Mouse (Mus musculus): Measurements from ENCODE around the gene Lbp. TPM values are rescaled to one million over a fixed set of nuclear protein-coding genes. Genes with fewer than 3 reads are reported as not detected.

Lbp gene
- polyA plus RNA-seq, 1 experiment from 2014 or later, result 16.0 TPM

DNA sequence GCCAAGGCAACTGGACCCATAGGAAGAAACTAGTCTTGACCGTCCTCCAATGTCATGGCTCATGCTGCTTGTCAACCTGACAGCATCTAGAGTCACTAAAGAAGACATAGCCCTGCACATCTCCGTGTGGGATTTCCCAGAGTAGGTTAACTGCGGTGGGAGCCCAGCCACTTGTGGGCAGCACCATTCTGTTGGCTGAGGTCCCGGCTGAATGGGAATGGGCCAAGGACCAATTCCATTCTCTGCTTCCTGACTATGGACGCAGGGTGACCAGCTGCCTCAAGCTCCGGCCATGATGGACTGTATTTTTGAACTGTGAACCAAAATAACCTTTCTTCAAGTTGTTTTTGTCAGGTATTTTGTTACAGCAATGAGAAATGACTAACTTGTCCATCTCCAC is 15.3 kb downstream of the Lbp start:
- 88% methylated on average over 6 of the region's 6 CpGs for WGBS
- no peaks in the 10 kb centered on the region for H3K4me1 ChIP-seq (ENCODE audit: control insufficient read depth, insufficient read depth, low read length)
- no peak overlapping the region for H3K27ac ChIP-seq (ENCODE audit: low read length)
- no peak overlapping the region for H3K4me2 ChIP-seq (ENCODE audit: low read depth, low read length)
- no peak overlapping the region for H3K9ac ChIP-seq (ENCODE audit: low read length)
- H3K4me3 ChIP-seq (ENCODE audit: low read length), result no peak overlapping the region
- no peaks in the 10 kb centered on the region for H3K27me3 ChIP-seq (ENCODE audit: control insufficient read depth, insufficient read depth, low read length)
- no peaks in the 10 kb centered on the region for H3K36me3 ChIP-seq (ENCODE audit: control insufficient read depth, insufficient read depth)
- H3K9me3 ChIP-seq (replicated peaks; ENCODE audit: control insufficient read depth, low read length), result no peaks in the 10 kb centered on the region
- no peak for ATAC-seq (replicated peaks; ENCODE audit: extremely low read depth, insufficient read depth, low FRiP score)

DNA sequence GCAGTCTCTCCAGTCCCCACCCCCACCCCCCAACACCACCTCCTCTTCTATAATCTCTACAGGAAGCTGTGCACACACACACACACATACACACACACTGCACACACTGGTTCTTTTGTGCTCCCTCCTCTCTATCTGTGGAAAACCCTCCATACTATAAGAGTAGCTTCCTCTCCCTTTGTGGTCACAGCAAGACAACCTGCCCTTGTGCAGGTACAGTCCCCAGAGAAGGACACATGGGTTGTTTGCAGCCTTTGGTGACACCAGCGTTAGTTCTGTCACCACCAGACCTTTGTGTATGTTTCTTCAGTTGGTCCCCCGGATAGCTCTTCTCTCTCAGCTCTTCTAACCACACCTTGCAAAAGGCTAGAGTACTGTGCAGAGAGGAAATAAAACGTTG is 16.6 kb downstream of the Lbp start:
- H3K4me2 ChIP-seq (ENCODE audit: low read depth, low read length), result no peak overlapping the region
- WGBS, result 49% methylated on average over 3 of the region's 3 CpGs
- H3K27me3 ChIP-seq (ENCODE audit: control insufficient read depth, insufficient read depth, low read length), result no peaks in the 10 kb centered on the region
- H3K9me3 ChIP-seq (replicated peaks; ENCODE audit: control insufficient read depth, low read length), result no peaks in the 10 kb centered on the region
- ATAC-seq (replicated peaks; ENCODE audit: extremely low read depth, insufficient read depth, low FRiP score), result peak; percentile 42; the same call in 1 of the 2 replicates
- H3K4me3 ChIP-seq (ENCODE audit: low read length), result no peak overlapping the region
- H3K4me1 ChIP-seq (ENCODE audit: control insufficient read depth, insufficient read depth, low read length), result no peaks in the 10 kb centered on the region
- H3K36me3 ChIP-seq (ENCODE audit: control insufficient read depth, insufficient read depth), result no peaks in the 10 kb centered on the region
- no peak overlapping the region for H3K9ac ChIP-seq (ENCODE audit: low read length)
- no peak overlapping the region for H3K27ac ChIP-seq (ENCODE audit: low read length)

DNA sequence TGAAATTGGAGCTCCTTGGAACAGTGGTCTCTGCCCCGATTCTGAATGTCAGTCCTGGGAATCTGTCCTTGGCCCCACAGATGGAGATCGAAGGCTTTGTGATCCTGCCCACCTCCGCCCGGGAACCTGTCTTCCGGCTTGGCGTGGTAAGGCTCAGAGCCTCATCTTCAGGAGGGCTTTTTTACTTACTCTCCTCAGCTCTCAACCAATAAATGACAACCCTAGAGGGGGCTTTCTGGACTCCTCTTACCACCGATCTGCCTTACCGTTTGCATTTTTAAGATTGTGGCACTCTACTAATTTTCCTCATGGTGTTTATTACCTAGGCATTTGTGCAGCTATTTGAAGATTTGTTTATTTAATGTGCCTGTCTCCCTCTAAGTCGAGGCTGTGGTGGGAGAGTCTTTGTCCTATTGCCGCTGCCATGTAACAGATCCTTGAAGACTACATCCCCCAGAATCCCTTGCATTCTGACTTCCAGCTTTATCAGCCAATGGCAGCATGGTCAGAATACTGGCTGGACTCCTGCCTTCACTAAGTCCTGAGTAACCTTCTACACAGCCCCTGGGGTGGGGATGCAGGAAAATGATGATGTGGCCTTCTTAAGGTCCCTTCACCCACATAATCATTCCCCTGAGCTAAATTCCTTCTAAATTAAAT is 18.4 kb downstream of the Lbp start:
- Histone ChIP-seq H3K9me3 (replicated peaks; ENCODE audit: control insufficient read depth, low read length) (no peaks in the 10 kb centered on the region), H3K4me1 (ENCODE audit: control insufficient read depth, insufficient read depth, low read length) (no peaks in the 10 kb centered on the region), H3K27ac (ENCODE audit: low read length) (no peak overlapping the region), H3K36me3 (ENCODE audit: control insufficient read depth, insufficient read depth) (no peaks in the 10 kb centered on the region), H3K27me3 (ENCODE audit: control insufficient read depth, insufficient read depth, low read length) (no peaks in the 10 kb centered on the region), H3K9ac (ENCODE audit: low read length) (no peak overlapping the region), H3K4me2 (ENCODE audit: low read depth, low read length) (no peak overlapping the region), H3K4me3 (ENCODE audit: low read length) (no peak overlapping the region)
- ATAC-seq (replicated peaks; ENCODE audit: extremely low read depth, insufficient read depth, low FRiP score), result peak; percentile 61; the same call in 1 of the 2 replicates
- 62% methylated on average over 10 of the region's 10 CpGs for WGBS

DNA sequence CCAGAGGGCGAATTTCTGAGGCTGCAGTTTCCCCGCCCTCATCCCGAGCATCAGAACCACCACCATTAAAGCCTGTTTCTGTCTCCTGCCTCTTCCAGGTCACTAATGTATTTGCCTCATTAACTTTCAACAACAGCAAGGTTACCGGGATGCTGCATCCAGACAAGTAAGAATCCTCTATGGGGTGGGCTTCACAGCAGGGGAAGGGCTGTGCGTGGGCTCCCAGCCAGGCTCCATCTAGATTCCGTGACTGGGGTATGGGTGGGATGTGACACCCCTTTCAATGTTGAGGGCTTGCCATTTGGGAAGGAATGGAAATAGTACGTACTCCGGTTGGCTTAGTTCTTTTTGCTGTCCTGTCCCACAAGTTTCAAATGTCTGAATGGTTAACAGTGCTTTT is 19.3 kb downstream of the Lbp start:
- no peaks in the 10 kb centered on the region for H3K27me3 ChIP-seq (ENCODE audit: control insufficient read depth, insufficient read depth, low read length)
- ATAC-seq (replicated peaks; ENCODE audit: extremely low read depth, insufficient read depth, low FRiP score), result no peak
- no peak overlapping the region for H3K4me2 ChIP-seq (ENCODE audit: low read depth, low read length)
- no peaks in the 10 kb centered on the region for H3K36me3 ChIP-seq (ENCODE audit: control insufficient read depth, insufficient read depth)
- no peaks in the 10 kb centered on the region for H3K9me3 ChIP-seq (replicated peaks; ENCODE audit: control insufficient read depth, low read length)
- WGBS, result 80% methylated on average over 8 of the region's 8 CpGs
- no peaks in the 10 kb centered on the region for H3K4me1 ChIP-seq (ENCODE audit: control insufficient read depth, insufficient read depth, low read length)
- H3K9ac ChIP-seq (ENCODE audit: low read length), result no peak overlapping the region
- no peak overlapping the region for H3K4me3 ChIP-seq (ENCODE audit: low read length)
- no peak overlapping the region for H3K27ac ChIP-seq (ENCODE audit: low read length)

DNA sequence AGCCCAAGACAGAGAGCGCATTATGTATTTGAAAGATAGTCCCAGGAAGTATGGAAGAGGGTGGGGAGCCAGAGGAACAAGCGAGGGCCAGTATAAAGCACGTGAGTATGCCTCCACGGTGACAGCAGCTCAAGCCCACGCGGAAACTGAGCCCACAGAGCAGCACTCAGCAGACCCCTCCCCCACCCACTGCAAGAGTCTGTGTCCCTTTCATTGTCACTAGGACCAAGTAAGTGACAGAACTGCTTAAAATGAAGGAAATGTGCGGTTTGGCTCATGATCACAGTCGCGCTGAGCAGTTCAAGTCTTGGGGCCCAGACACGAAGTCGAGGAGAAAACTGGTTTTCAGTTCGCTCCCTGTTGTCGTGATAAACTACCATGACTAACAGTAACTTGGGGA is 28.1 kb downstream of the Lbp start:
- Histone ChIP-seq H3K36me3 (ENCODE audit: control insufficient read depth, insufficient read depth) (no peaks in the 10 kb centered on the region), H3K9me3 (replicated peaks; ENCODE audit: control insufficient read depth, low read length) (no peaks in the 10 kb centered on the region), H3K4me2 (ENCODE audit: low read depth, low read length) (no peak overlapping the region), H3K4me3 (ENCODE audit: low read length) (no peak overlapping the region), H3K27ac (ENCODE audit: low read length) (no peak overlapping the region), H3K9ac (ENCODE audit: low read length) (no peak overlapping the region), H3K27me3 (ENCODE audit: control insufficient read depth, insufficient read depth, low read length) (no peaks in the 10 kb centered on the region), H3K4me1 (ENCODE audit: control insufficient read depth, insufficient read depth, low read length) (no peaks in the 10 kb centered on the region)
- WGBS, result 82% methylated on average over 13 of the region's 13 CpGs
- ATAC-seq (replicated peaks; ENCODE audit: extremely low read depth, insufficient read depth, low FRiP score), result no peak

DNA sequence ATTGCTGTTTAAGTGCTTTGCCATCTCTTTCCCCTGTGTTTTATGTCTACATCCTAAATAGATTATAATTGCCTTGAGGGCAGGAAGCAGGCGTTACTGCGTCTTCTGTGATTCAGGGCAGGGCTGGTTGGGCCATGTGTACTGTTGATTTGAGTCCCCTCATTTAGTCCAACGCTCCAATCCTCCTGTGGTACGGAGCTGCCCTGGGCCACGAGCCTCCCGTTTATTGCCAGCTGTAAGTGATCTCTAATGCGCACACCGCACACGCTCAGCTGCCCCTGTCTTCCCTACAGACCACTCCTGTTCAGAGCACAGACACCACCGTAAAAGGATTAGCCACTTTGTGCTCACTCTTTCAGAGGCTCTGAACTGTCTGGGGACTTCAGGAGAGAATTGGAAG is 31.4 kb downstream of the Lbp start:
- Histone ChIP-seq H3K27me3 (ENCODE audit: control insufficient read depth, insufficient read depth, low read length) (no peaks in the 10 kb centered on the region), H3K27ac (ENCODE audit: low read length) (no peak overlapping the region), H3K4me3 (ENCODE audit: low read length) (no peak overlapping the region), H3K4me2 (ENCODE audit: low read depth, low read length) (no peak overlapping the region), H3K36me3 (ENCODE audit: control insufficient read depth, insufficient read depth) (no peaks in the 10 kb centered on the region), H3K9ac (ENCODE audit: low read length) (no peak overlapping the region), H3K9me3 (replicated peaks; ENCODE audit: control insufficient read depth, low read length) (no peaks in the 10 kb centered on the region), H3K4me1 (ENCODE audit: control insufficient read depth, insufficient read depth, low read length) (no peaks in the 10 kb centered on the region)
- WGBS, result 81% methylated on average over 10 of the region's 10 CpGs
- ATAC-seq (replicated peaks; ENCODE audit: extremely low read depth, insufficient read depth, low FRiP score), result no peak

DNA sequence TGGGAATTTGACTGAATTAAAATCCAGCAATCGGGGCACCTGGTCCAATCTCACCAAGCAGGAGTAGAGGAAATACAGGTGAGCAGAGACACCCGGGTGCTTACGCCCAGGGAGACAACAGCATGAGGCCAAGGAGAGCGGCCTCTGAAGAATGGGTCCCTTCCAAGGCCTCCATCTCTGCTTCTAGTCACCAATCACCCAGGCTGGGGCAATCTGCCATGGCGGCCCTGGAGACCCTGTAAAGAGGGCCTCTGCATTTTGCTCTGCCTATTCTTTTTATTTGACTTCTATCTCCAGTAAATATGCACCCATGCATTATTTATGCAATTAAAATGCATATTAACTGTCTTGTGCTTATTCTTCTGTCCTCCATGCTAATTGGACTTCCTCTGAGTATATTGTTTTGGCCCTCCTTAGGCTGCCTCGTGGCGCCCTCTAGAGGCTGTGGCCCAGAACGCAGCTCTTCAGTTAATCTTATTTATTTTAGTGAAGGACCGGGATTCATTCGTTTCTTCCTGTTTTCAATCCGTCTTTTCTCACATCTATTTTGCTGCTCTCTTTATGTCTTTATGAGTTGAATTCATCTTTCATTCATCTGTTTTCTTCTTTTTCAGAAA is 33.8 kb downstream of the Lbp start:
- H3K27ac ChIP-seq (ENCODE audit: low read length), result no peak overlapping the region
- no peaks in the 10 kb centered on the region for H3K9me3 ChIP-seq (replicated peaks; ENCODE audit: control insufficient read depth, low read length)
- no peak overlapping the region for H3K9ac ChIP-seq (ENCODE audit: low read length)
- H3K4me1 ChIP-seq (ENCODE audit: control insufficient read depth, insufficient read depth, low read length), result no peaks in the 10 kb centered on the region
- ATAC-seq (replicated peaks; ENCODE audit: extremely low read depth, insufficient read depth, low FRiP score), result no peak
- 37% methylated on average over 11 of the region's 11 CpGs for WGBS
- H3K4me3 ChIP-seq (ENCODE audit: low read length), result no peak overlapping the region
- H3K27me3 ChIP-seq (ENCODE audit: control insufficient read depth, insufficient read depth, low read length), result no peaks in the 10 kb centered on the region
- H3K36me3 ChIP-seq (ENCODE audit: control insufficient read depth, insufficient read depth), result no peaks in the 10 kb centered on the region
- H3K4me2 ChIP-seq (ENCODE audit: low read depth, low read length), result no peak overlapping the region

DNA sequence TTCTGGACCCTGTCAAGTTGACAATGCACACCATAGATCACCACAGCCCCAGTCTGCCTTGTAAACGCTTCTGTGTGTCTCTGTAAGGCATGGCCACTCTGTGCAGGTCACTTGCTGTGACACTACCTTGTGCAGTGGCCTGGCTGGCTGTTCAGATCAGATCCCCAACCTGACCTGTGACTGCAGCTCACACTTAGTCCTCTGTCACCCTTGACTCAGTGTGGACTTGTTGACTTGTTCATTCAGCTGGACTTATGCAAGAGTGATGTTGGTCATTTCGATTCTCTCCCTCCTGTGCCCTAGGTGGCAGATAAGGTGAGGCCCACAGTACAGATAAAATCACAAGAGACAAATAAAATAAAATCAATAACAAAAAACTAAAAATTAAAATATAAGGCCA is 35.0 kb downstream of the Lbp start:
- 53% methylated on average over 2 of the region's 2 CpGs for WGBS
- ATAC-seq (replicated peaks; ENCODE audit: extremely low read depth, insufficient read depth, low FRiP score), result no peak

DNA sequence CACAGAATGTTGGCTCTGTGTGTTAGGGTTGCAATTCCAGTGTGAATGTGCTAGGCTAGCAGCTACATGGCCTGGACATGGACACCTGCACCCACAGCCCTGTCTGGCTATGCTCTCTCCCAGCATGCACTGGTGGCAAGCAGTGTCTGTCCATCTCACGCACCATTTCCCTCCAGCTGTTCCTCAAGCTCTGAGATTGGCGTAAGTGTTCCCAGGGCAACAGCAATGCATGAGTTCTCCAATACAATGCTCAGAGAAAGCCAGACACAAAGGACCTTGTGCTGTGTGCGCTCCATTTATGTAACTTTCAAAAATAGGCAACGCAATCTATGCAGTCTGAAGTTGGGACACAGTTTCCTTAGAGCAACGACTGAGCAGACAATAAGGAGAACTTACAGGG is 37.2 kb downstream of the Lbp start:
- WGBS, result 77% methylated on average over 5 of the region's 5 CpGs
- Histone ChIP-seq H3K9ac (ENCODE audit: low read length) (no peak overlapping the region), H3K9me3 (replicated peaks; ENCODE audit: control insufficient read depth, low read length) (no peaks in the 10 kb centered on the region), H3K4me3 (ENCODE audit: low read length) (no peak overlapping the region), H3K4me1 (ENCODE audit: control insufficient read depth, insufficient read depth, low read length) (no peaks in the 10 kb centered on the region), H3K36me3 (ENCODE audit: control insufficient read depth, insufficient read depth) (no peaks in the 10 kb centered on the region), H3K27ac (ENCODE audit: low read length) (no peak overlapping the region), H3K27me3 (ENCODE audit: control insufficient read depth, insufficient read depth, low read length) (no peaks in the 10 kb centered on the region), H3K4me2 (ENCODE audit: low read depth, low read length) (no peak overlapping the region)
- ATAC-seq (replicated peaks; ENCODE audit: extremely low read depth, insufficient read depth, low FRiP score), result no peak

More for the DNA sequence above, 35.0 kb downstream of the Lbp start:
- Histone ChIP-seq H3K4me3 (ENCODE audit: low read length) (no peak overlapping the region), H3K27ac (ENCODE audit: low read length) (no peak overlapping the region), H3K27me3 (ENCODE audit: control insufficient read depth, insufficient read depth, low read length) (no peaks in the 10 kb centered on the region), H3K9ac (ENCODE audit: low read length) (no peak overlapping the region), H3K4me1 (ENCODE audit: control insufficient read depth, insufficient read depth, low read length) (no peaks in the 10 kb centered on the region), H3K4me2 (ENCODE audit: low read depth, low read length) (no peak overlapping the region), H3K36me3 (ENCODE audit: control insufficient read depth, insufficient read depth) (no peaks in the 10 kb centered on the region), H3K9me3 (replicated peaks; ENCODE audit: control insufficient read depth, low read length) (no peaks in the 10 kb centered on the region)

All from heart, embryonic 16.5 days (tissue).